Mouse (Mus musculus): ENCODE results near the gene Sdcbp2. TPM values are rescaled to one million over a fixed set of nuclear protein-coding genes. Genes with fewer than 3 reads are reported as not detected.

Gene Sdcbp2
- polyA plus RNA-seq, 1 experiment = 10.6 TPM

DNA sequence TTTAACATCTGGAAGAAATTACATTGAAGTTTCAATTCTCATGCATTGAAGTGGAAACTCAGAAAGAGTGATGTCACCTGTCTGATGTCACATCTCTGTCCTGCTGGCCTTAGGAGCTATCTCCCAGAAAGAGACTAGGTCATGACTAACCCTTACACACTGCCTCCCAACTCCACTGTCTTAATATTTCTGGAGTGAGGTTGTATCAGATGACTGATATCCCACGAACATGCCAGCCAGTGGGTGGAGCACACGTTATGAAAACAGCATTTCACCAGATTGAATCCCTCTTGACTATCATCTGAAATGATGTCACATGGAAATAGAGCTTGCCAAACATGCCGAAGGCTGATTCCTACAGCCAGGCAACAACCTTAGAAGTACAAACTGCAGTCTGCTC is 7.4 kb upstream of the Sdcbp2 start:
- peaks cover 2% of the 10 kb centered on the region for H3K4me1 ChIP-seq (ENCODE audit: control insufficient read depth, insufficient read depth, low read length)
- no peak for DNase-seq
- H3K4me3 ChIP-seq (replicated peaks; ENCODE audit: extremely low read depth, low read depth, low read length) = no peak overlapping the region
- TF ChIP-seq CTCF (IDR thresholded peaks at IDR 0.05; ENCODE audit: insufficient read depth, low read length) (no peak), POLR2A (IDR thresholded peaks at IDR 0.05; ENCODE audit: borderline replicate concordance, extremely low read depth, low read depth, low read length) (no peak)
- WGBS = 31% methylated on average over 3 of the region's 3 CpGs

GRCm38 (mm10) chr2:151566856-151567255 is 5.6 kb upstream of the Sdcbp2 start:
- no peak overlapping the region for H3K4me3 ChIP-seq (replicated peaks; ENCODE audit: extremely low read depth, low read depth, low read length)
- no peak for DNase-seq
- WGBS = 73% methylated on average over 6 of the region's 6 CpGs
- H3K4me1 ChIP-seq (ENCODE audit: control insufficient read depth, insufficient read depth, low read length) = peaks cover 2% of the 10 kb centered on the region
- TF ChIP-seq CTCF (IDR thresholded peaks at IDR 0.05; ENCODE audit: insufficient read depth, low read length) (no peak), POLR2A (IDR thresholded peaks at IDR 0.05; ENCODE audit: borderline replicate concordance, extremely low read depth, low read depth, low read length) (no peak)

GRCm38 (mm10) chr2:151569452-151569851 is 3.0 kb upstream of the Sdcbp2 start:
- WGBS = 70% methylated on average over 2 of the region's 2 CpGs

GRCm38 (mm10) chr2:151573667-151574066 is 1.2 kb downstream of the Sdcbp2 start:
- 72% methylated on average over 3 of the region's 3 CpGs for WGBS
- no peak overlapping the region for H3K4me3 ChIP-seq (replicated peaks; ENCODE audit: extremely low read depth, low read depth, low read length)
- peaks cover 9% of the 10 kb centered on the region for H3K4me1 ChIP-seq (ENCODE audit: control insufficient read depth, insufficient read depth, low read length)
- no peak for TF ChIP-seq CTCF (IDR thresholded peaks at IDR 0.05; ENCODE audit: insufficient read depth, low read length)
- TF ChIP-seq POLR2A (IDR thresholded peaks at IDR 0.05; ENCODE audit: borderline replicate concordance, extremely low read depth, low read depth, low read length) = no peak
- no peak for DNase-seq

More at GRCm38 (mm10) chr2:151569452-151569851, 3.0 kb upstream of the Sdcbp2 start:
- DNase-seq = no peak
- TF ChIP-seq CTCF (IDR thresholded peaks at IDR 0.05; ENCODE audit: insufficient read depth, low read length) (no peak), POLR2A (IDR thresholded peaks at IDR 0.05; ENCODE audit: borderline replicate concordance, extremely low read depth, low read depth, low read length) (no peak)
- H3K4me1 ChIP-seq (ENCODE audit: control insufficient read depth, insufficient read depth, low read length) = peaks cover 4% of the 10 kb centered on the region
- no peak overlapping the region for H3K4me3 ChIP-seq (replicated peaks; ENCODE audit: extremely low read depth, low read depth, low read length)

- Histone ChIP-seq H3K4me3 (replicated peaks; ENCODE audit: extremely low read depth, low read depth, low read length) (no peak overlapping the region), H3K4me1 (ENCODE audit: control insufficient read depth, insufficient read depth, low read length) (peaks cover 9% of the 10 kb centered on the region)
- WGBS = 83% methylated on average over 5 of the region's 5 CpGs
- DNase-seq = no peak
- TF ChIP-seq CTCF (IDR thresholded peaks at IDR 0.05; ENCODE audit: insufficient read depth, low read length) (no peak), POLR2A (IDR thresholded peaks at IDR 0.05; ENCODE audit: borderline replicate concordance, extremely low read depth, low read depth, low read length) (no peak)
These were observed 2.2 kb downstream of the Sdcbp2 start for GRCm38 (mm10) chr2:151574607-151575006.

GRCm38 (mm10) chr2:151575119-151575698 is 2.8 kb downstream of the Sdcbp2 start:
- DNase-seq = peak; percentile 21
- WGBS = 21% methylated on average over 7 of the region's 7 CpGs
- TF ChIP-seq CTCF (IDR thresholded peaks at IDR 0.05; ENCODE audit: insufficient read depth, low read length) (no peak; the same call in 1 of the 2 replicates), POLR2A (IDR thresholded peaks at IDR 0.05; ENCODE audit: borderline replicate concordance, extremely low read depth, low read depth, low read length) (no peak)
- peak overlapping the region; percentile 52 for H3K4me3 ChIP-seq (replicated peaks; ENCODE audit: extremely low read depth, low read depth, low read length)
- H3K4me1 ChIP-seq (ENCODE audit: control insufficient read depth, insufficient read depth, low read length) = peaks cover 9% of the 10 kb centered on the region

DNA sequence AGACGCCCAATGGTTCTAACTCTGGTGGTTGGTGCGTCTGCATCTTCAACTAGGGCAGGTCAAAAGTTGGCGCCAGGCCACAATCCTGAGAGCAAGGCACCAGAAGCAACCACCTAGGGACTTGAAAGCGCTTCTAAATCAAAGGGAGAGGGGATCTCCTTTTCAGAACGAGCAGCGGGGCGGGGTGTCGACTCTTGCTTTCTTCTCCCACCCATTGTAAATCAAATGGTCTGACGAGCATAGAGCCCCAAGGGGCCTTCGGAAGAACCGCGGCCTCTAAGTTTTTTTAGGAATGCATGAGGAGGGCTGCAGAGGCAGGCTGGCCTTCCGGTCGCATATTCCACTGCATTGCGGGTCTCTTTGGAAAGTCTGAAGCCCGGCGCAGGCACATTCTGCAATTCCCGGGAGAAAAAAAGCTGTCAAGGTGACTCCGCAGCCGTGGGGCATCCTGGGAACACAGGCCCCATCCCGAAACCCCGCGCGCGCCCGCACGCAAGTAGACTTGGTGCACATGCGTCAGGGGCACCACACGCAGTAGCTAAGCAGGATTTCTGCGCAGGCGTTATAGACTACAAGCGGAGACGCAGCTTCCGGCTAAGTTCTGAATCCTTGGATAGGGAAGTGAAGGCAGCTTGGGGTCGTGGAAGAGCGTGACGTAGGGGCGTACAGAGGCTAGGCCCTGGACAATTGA is 3.4 kb downstream of the Sdcbp2 start:
- Histone ChIP-seq H3K4me3 (replicated peaks; ENCODE audit: extremely low read depth, low read depth, low read length) (peak overlapping the region; percentile 52), H3K4me1 (ENCODE audit: control insufficient read depth, insufficient read depth, low read length) (peaks cover 9% of the 10 kb centered on the region)
- DNase-seq = peak; percentile 76
- WGBS = 2% methylated on average over 38 of the region's 38 CpGs
- TF ChIP-seq CTCF (IDR thresholded peaks at IDR 0.05; ENCODE audit: insufficient read depth, low read length) (no peak), POLR2A (IDR thresholded peaks at IDR 0.05; ENCODE audit: borderline replicate concordance, extremely low read depth, low read depth, low read length) (peak; percentile 62; the same call in 1 of the 2 replicates)

GRCm38 (mm10) chr2:151579183-151579582 is 6.8 kb downstream of the Sdcbp2 start:
- no peak for DNase-seq
- WGBS = 75% methylated on average over 4 of the region's 4 CpGs
- TF ChIP-seq POLR2A (IDR thresholded peaks at IDR 0.05; ENCODE audit: borderline replicate concordance, extremely low read depth, low read depth, low read length) (no peak), CTCF (IDR thresholded peaks at IDR 0.05; ENCODE audit: insufficient read depth, low read length) (no peak)
- peaks cover 5% of the 10 kb centered on the region for H3K4me1 ChIP-seq (ENCODE audit: control insufficient read depth, insufficient read depth, low read length)
- no peak overlapping the region for H3K4me3 ChIP-seq (replicated peaks; ENCODE audit: extremely low read depth, low read depth, low read length)

- Histone ChIP-seq H3K4me1 (ENCODE audit: control insufficient read depth, insufficient read depth, low read length) (no peaks in the 10 kb centered on the region), H3K4me3 (replicated peaks; ENCODE audit: extremely low read depth, low read depth, low read length) (no peak overlapping the region)
- 37% methylated on average over 1 of the region's 1 CpGs for WGBS
- TF ChIP-seq CTCF (IDR thresholded peaks at IDR 0.05; ENCODE audit: insufficient read depth, low read length) = no peak
- TF ChIP-seq POLR2A (IDR thresholded peaks at IDR 0.05; ENCODE audit: borderline replicate concordance, extremely low read depth, low read depth, low read length) = no peak
- DNase-seq = no peak
These were observed 8.5 kb downstream of the Sdcbp2 start for GRCm38 (mm10) chr2:151580945-151581344.

GRCm38 (mm10) chr2:151585934-151586333 is 13.5 kb downstream of the Sdcbp2 start:
- 21% methylated on average over 3 of the region's 3 CpGs for WGBS
- Histone ChIP-seq H3K4me3 (replicated peaks; ENCODE audit: extremely low read depth, low read depth, low read length) (no peak overlapping the region), H3K4me1 (ENCODE audit: control insufficient read depth, insufficient read depth, low read length) (0 out of 2 replicates have a peak, but pooled peaks cover 2% of the 10 kb centered on the region)
- DNase-seq = no peak
- TF ChIP-seq POLR2A (IDR thresholded peaks at IDR 0.05; ENCODE audit: borderline replicate concordance, extremely low read depth, low read depth, low read length) = no peak
- TF ChIP-seq CTCF (IDR thresholded peaks at IDR 0.05; ENCODE audit: insufficient read depth, low read length) = 0 out of 2 replicates have a peak, but pooled peaks have one; percentile 2
